Mouse (Mus musculus) intestine, embryonic 16.5 days (tissue): ENCODE measurements around the gene Tigar. TPM values are rescaled to one million over a fixed set of nuclear protein-coding genes. Genes with fewer than 3 reads are reported as not detected.

Source experiments
- ATAC-seq: fragments of 200-750 bp; cut with Nextera tagmentation; 2 replicates; pipeline ENCODE4 v1.8.0; 2017; ENCODE audit warnings: moderate TSS enrichment, moderate library complexity
- H3K27ac ChIP-seq: fragments of 300-500 bp; sonication (generic); 2 replicates; pipeline ENCODE4 v1.5.1; 2014; ENCODE audit warnings: mild to moderate bottlenecking, low read length
- H3K27me3 ChIP-seq: fragments of 300-500 bp; sonication (generic); replicated peaks from 2 replicates; pipeline ENCODE4 v1.6.1; 2014; ENCODE audit warnings: low read length, control low read depth, mixed read lengths; ENCODE audit not compliant: control insufficient read depth, insufficient read depth
- H3K36me3 ChIP-seq: fragments of 300-500 bp; sonication (generic); 2 replicates; pipeline ENCODE4 v1.6.1; 2014; ENCODE audit warnings: low read length, control low read depth; ENCODE audit not compliant: control insufficient read depth, insufficient read depth
- H3K4me1 ChIP-seq: fragments of 300-500 bp; sonication (generic); 2 replicates; pipeline ENCODE4 v1.6.1; 2014; ENCODE audit warnings: low read length, control low read depth, mixed read lengths; ENCODE audit not compliant: control insufficient read depth, insufficient read depth
- H3K4me2 ChIP-seq: fragments of 300-500 bp; sonication (generic); 2 replicates; pipeline ENCODE4 v1.6.1; 2014; ENCODE audit warnings: low read depth, low read length, control low read depth
- H3K4me3 ChIP-seq: fragments of 300-500 bp; sonication (generic); 2 replicates; pipeline ENCODE4 v1.5.1; 2014; ENCODE audit warnings: mild to moderate bottlenecking, low read length
- H3K9ac ChIP-seq: fragments of 300-500 bp; sonication (generic); 2 replicates; pipeline ENCODE4 v1.6.1; 2014; ENCODE audit warnings: low read depth, low read length
- H3K9me3 ChIP-seq: fragments of 300-500 bp; sonication (generic); 2 replicates; pipeline ENCODE4 v1.6.1; 2016; ENCODE audit warnings: low read length, control low read depth; ENCODE audit not compliant: control insufficient read depth
- WGBS: fragments of 180-500 bp; shearing (Covaris S2); extraction: QIAGEN DNeasy Blood & Tissue Kit; methylation state at CpG from one replicate; pipeline ENCODE4 v1.1.7; 2014; 5-methylcytosine and 5-hydroxymethylcytosine counted together
- polyA plus RNA-seq: library from polyadenylated mRNA; unstranded; fragments of >200 nt; fragmentation: Nextera tagmentation; extraction: Ambion mirVana; gene quantifications from 2 replicates; pipeline ENCODE4 v1.2.1, GENCODE M21; 2015

Tigar gene
- polyA plus RNA-seq: 4.1 and 4.6 TPM in 2 replicates

DNA sequence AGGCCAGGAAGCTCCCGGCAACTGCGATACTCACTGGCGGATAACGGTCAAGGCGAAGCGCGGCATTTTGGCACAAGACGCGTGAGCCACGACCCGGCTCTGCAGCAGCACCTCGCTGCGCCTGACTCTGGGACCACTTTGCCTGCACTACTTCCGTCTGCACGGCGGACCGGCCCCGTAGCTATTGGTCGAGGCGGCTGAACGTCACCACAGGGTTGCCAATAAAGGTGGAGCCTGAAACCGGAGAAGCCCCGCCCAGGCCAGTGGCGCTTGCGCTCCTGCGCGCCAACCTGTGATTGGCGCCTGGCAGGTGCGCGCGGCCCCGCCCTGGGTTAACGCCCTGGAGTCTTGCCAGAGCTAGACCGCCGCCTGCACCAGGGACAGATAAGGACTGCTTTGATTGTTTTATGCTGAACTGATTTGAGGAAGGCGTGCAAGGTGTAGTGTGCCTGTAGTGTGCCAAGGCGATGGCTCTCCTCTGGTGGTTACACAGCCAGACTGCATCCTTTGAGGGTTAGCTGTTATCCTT is at the start of gene Tigar:
Tigar (minus strand) TSS at position 156 of the 529 bp plus-strand sequence.
- Histone ChIP-seq H3K9me3 (no peaks in the 10 kb centered on the region), H3K27ac (peak within 1 kb of the TSS; percentile 9), H3K4me2 (peak within 1 kb of the TSS; percentile 91), H3K27me3 (no peaks in the 10 kb centered on the region), H3K4me3 (peak within 1 kb of the TSS; percentile 68), H3K4me1 (peaks cover 3% of the 10 kb centered on the region; the same call in 1 of the 2 replicates), H3K36me3 (no peaks in the 10 kb centered on the region), H3K9ac (peak within 1 kb of the TSS; percentile 73)
- ATAC-seq: peak; percentile 99
- WGBS: under 1% methylated on average over 37 of the region's 37 CpGs

DNA sequence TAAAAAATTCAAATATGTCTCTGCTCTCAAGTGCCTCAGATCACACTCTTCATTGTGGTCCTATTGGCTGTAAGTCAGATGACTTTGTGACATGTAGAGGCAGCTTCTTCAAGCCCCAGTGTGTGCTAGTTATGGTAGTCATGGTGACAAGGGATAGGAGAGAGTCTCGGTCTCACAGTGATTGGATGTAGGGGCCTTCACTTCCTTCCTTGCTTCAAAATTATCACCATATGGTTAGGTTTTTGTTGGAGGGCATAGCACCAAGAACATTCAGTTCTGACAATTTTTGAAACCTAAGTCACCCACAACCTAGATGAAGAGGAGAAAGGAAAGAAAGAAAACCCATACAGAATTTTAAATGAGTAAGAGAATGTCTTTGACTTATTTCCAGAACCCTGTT is 48.0 kb upstream of the Tigar start:
- Histone ChIP-seq H3K4me3 (no peak overlapping the region), H3K9ac (no peak overlapping the region), H3K27me3 (peaks cover 9% of the 10 kb centered on the region; the same call in 1 of the 2 replicates), H3K9me3 (no peaks in the 10 kb centered on the region), H3K4me2 (no peak overlapping the region), H3K27ac (no peak overlapping the region), H3K4me1 (peaks cover 21% of the 10 kb centered on the region), H3K36me3 (no peaks in the 10 kb centered on the region)
- ATAC-seq: no peak
- WGBS: 54% methylated on average over 1 of the region's 1 CpGs

DNA sequence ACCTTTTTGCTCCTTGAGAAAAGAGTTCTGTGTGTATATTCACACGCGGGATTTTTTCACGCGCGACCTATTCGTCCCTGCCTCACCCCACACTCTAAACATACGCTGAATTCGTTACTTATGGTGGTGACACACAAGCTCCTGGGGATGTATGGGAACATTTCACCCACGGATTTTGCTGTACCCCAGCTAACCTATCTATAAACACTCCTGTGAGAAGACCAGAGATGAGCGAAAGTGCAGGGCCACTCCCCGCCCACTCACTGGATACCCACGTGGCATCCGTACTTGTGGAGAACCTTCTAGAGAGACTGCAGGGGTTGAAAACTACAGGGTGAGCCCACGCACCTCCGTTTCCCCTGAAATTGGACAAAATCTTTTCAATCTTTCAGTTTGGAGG is 46.1 kb upstream of the Tigar start:
- Histone ChIP-seq H3K27ac (no peak overlapping the region; the same call in 1 of the 2 replicates), H3K9ac (peak overlapping the region; percentile 71), H3K9me3 (no peaks in the 10 kb centered on the region), H3K36me3 (no peaks in the 10 kb centered on the region), H3K27me3 (peaks cover 9% of the 10 kb centered on the region; the same call in 1 of the 2 replicates), H3K4me2 (peak overlapping the region; percentile 95), H3K4me3 (peak overlapping the region; percentile 82), H3K4me1 (peaks cover 33% of the 10 kb centered on the region)
- 2% methylated on average over 15 of the region's 15 CpGs for WGBS
- no peak for ATAC-seq

DNA sequence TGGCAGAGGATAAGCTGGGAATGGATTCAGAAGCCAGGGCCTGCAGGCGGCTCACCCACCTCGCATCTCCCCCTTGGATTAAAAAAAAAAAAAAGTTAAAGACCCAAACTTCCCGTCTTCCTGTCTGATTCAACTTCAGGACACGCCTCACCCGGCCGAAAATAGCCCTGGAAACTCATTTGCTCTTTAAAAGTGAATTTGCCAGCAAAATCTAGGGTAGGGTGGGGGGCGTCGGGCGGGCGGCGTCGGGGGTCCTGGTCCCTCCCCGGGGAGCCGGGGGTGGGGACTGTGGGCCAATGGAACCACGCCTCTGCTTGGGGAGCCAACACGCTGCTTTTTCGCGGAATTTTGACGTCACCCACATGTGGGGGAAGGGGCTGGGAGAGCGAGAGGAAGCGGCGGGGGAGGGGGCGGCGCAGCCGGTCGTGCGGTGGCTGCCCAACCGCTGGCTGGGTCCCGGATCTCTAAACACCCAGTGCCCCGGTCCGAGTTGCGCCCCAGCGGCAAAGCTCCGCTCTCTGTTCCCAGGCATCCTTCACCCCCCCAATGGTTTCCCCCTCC is 45.4 kb upstream of the Tigar start:
- under 1% methylated on average over 34 of the region's 34 CpGs for WGBS
- no peak for ATAC-seq
- H3K27ac ChIP-seq: peak overlapping the region; percentile 83

DNA sequence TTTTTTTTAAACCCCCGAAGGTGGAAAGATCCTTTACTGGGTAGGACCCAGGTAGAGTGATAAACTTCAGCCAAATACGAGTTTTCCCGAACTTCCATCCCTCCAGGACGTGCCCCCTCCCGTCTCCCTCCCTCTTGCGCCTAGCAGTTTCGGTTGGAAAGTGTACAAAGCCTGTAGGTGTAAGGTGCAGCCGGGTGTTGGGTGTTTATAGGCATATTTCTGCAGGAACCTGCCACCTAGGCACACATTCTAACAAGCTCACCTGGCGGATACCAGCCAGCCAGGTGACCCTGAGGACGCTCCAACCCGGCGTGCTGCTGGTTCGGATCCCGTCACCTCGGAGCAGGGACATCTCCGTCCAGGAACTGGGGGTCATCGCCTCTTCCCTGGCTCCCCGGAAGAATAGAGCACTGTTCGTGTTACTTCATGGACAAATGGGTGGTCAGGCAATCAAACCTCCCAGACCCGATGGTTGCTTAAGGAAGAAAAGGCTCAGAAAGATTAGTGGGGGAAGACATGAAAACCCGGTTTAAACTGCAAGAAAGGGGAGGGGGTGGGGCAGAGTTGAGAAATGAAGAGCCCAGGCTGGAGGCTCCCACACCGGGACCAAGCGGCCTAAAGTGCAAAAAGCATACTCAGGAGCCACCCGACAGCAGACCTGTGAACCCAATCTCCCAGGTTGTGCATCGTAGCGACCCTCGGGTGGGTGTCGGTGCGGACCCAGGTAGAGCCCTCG is 44.8 kb upstream of the Tigar start:
- Histone ChIP-seq H3K4me3 (peak overlapping the region; percentile 82), H3K9me3 (no peaks in the 10 kb centered on the region), H3K4me1 (peaks cover 33% of the 10 kb centered on the region), H3K27me3 (peaks cover 9% of the 10 kb centered on the region; the same call in 1 of the 2 replicates), H3K36me3 (no peaks in the 10 kb centered on the region), H3K9ac (peak overlapping the region; percentile 71), H3K4me2 (peak overlapping the region; percentile 95), H3K27ac (peak overlapping the region; percentile 83)
- ATAC-seq: no peak
- WGBS: 1% methylated on average over 30 of the region's 30 CpGs

More for the DNA sequence above, 45.4 kb upstream of the Tigar start:
- Histone ChIP-seq H3K4me2 (peak overlapping the region; percentile 95), H3K27me3 (peaks cover 9% of the 10 kb centered on the region; the same call in 1 of the 2 replicates), H3K9me3 (no peaks in the 10 kb centered on the region), H3K36me3 (no peaks in the 10 kb centered on the region), H3K9ac (peak overlapping the region; percentile 71), H3K4me1 (peaks cover 33% of the 10 kb centered on the region), H3K4me3 (peak overlapping the region; percentile 82)

DNA sequence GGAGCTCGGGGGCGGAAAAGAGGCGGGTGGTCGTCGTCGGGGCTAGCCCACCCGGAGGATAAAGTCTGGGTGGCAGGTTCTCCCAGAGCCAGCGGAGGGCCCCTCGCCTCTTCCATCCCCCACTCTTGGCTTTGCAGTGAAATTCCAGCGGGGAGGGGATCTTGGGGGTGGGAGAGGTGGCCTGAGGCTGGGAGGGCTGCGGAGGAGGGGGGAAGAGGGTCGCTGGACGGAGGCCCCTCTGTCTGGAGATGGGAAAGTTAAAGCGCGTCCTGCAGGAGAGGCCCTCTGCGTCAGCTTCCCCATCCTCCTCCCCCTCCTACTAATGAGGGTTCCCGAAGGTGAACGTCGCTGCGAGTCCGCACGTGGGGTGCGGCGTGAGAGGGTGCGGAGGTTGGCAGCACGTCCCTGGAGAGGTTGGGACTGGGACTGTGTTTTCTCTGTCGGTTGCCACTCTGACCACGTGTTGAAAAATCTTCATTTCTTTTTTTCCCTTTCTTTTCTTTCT is 44.0 kb upstream of the Tigar start:
- Histone ChIP-seq H3K9me3 (no peaks in the 10 kb centered on the region), H3K4me1 (peaks cover 36% of the 10 kb centered on the region), H3K4me2 (peak overlapping the region; percentile 95), H3K9ac (peak overlapping the region; percentile 71), H3K36me3 (no peaks in the 10 kb centered on the region), H3K27ac (peak overlapping the region; percentile 83), H3K27me3 (peaks cover 9% of the 10 kb centered on the region; the same call in 1 of the 2 replicates), H3K4me3 (peak overlapping the region; percentile 82)
- WGBS: under 1% methylated on average over 28 of the region's 28 CpGs
- 0 out of 2 replicates have a peak, but pooled peaks have one; percentile 5 for ATAC-seq

DNA sequence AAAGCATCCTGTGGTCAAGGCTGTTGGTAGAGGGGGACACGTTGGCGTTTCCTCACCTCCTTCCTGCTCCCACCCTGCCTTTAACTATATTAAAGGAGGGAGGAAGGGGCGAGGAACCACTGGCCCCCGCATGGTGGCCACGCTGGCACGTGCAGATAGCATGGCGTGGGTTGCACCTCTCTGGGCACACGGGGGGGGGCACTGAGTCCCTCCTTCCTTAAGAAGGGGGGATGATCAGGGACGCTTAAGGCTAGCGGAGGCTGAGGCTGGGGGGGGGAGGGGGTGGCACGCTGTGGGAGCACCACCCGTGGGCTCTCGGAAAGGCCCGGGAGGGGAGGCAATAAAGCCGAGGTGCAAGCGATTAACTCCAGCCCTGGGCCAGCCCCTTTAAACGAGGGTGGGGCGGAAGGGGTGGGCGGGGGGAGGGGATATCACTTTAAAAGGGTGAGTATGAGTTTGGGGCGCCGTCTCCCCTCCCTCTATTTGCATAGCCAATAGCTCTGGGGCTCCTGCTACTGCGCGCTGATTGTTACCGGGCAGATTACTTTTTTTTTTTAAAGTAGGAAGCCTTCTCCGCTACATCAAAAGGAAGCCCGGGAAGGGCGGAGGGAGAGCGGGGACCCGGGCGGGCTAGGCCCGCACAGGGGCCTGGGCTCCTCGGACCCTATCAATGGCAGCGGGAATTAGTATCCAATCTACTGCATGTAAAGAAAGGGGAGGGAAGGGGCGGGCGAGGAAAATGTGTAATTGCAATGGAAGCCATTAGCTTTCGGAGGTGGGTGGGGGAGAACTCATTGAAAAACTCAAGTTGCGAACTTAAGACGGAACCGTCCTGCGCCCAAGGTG is 43.0 kb upstream of the Tigar start, which contains the start of gene Ccnd2:
Ccnd2 (minus strand) TSS at position 88 of the 846 bp plus-strand sequence.
- Histone ChIP-seq H3K36me3 (no peaks in the 10 kb centered on the region), H3K4me2 (peak within 1 kb of the TSS; percentile 95), H3K9me3 (no peaks in the 10 kb centered on the region), H3K9ac (peak within 1 kb of the TSS; percentile 71), H3K4me1 (peaks cover 45% of the 10 kb centered on the region), H3K4me3 (peak within 1 kb of the TSS; percentile 82), H3K27ac (peak within 1 kb of the TSS; percentile 94), H3K27me3 (0 out of 2 replicates have a peak, but pooled peaks cover 3% of the 10 kb centered on the region)
- ATAC-seq: peak; percentile 71
- WGBS: 0% methylated on average over 40 of the region's 40 CpGs

DNA sequence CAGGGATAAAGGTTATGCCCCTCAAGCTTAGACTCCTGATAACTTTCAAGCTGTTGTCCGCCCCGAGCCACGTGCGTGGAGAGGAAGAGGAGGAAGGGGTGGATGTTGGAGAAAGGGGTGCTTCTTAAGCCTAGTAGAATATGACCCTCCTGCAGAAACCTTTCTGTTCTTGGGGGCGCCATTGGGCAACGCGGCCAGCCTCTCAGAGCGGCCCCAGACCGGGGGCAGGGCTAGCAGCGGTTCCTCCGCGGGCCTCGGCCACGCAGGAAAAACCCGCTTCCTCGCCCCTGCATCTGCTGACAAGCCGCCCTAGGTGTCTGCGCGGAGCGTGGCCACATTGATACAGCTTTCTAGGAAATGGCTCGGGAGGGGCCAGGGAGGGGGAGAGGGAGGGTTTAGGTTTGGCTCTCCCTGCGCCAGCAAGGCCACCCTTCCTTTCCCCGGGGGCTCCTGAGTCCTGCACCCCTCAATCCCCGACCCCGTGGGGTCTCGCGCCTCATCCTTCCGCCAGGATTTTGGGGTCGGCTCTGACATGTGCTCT is 42.3 kb upstream of the Tigar start:
- Histone ChIP-seq H3K4me3 (peak overlapping the region; percentile 82), H3K4me1 (peaks cover 52% of the 10 kb centered on the region), H3K27me3 (0 out of 2 replicates have a peak, but pooled peaks cover 2% of the 10 kb centered on the region), H3K36me3 (no peaks in the 10 kb centered on the region), H3K9ac (peak overlapping the region; percentile 70), H3K4me2 (peak overlapping the region; percentile 95), H3K27ac (peak overlapping the region; percentile 94), H3K9me3 (no peaks in the 10 kb centered on the region)
- peak; percentile 2 for ATAC-seq
- under 1% methylated on average over 29 of the region's 29 CpGs for WGBS
